Mouse (Mus musculus) layer of hippocampus, postnatal 25 days (tissue): ENCODE measurements around the gene Ccdc141. TPM values are rescaled to one million over a fixed set of nuclear protein-coding genes. Genes with fewer than 3 reads are reported as not detected.

Experiments
- DNase-seq, 2 experiments: peaks; one replicate each; pipeline ENCODE4 v3.0.0; 2022; ENCODE audit warnings: mixed read lengths in 2 of 2, low spot score in 1 of 2; ENCODE audit errors: extremely low spot score in 1 of 2
- microRNA-seq, 2 experiments: library from miRNA; unstranded; fragments of <30 nt; microRNA quantifications; one replicate each; pipeline ENCODE4 v1.2.0; 2021
- total RNA-seq, 2 experiments: library from RNA; stranded (reverse); gene quantifications; 2 replicates each; pipeline ENCODE4 v1.2.3; 2021

The Ccdc141 gene
- total RNA-seq, 2 experiments from 2014 or later, result 19.9 to 24.4 TPM

GRCm38 (mm10) chr2:76984384-76984783, 186.1 kb downstream of the Ccdc141 start:
- DNase-seq, result no peak

DNA sequence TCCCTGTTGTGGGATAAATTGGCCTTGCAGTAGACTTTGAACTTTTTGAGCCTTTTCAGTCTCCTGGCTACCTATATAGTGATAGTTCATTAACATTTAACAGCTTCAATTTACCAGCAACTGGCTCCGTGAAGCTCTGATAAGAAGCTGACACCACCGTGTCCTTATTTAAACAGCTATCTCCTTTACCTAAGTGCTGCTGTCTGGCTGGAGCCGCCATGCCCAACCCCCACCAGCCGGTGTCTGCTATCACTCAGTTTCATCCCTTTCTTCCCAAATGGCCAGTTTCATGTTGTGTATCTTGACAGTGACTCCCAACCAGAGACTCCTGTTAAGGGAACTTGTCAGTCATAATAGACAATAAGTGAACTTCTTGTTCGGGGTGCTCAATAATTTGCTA, 186.8 kb downstream of the Ccdc141 start:
- no peak for DNase-seq

- no peak for DNase-seq
These were observed 187.9 kb downstream of the Ccdc141 start, which contains the start of gene Ttn for GRCm38 (mm10) chr2:76982391-76983145. Gene Ttn, minus strand, starts transcription at chr2:76982547.

DNA sequence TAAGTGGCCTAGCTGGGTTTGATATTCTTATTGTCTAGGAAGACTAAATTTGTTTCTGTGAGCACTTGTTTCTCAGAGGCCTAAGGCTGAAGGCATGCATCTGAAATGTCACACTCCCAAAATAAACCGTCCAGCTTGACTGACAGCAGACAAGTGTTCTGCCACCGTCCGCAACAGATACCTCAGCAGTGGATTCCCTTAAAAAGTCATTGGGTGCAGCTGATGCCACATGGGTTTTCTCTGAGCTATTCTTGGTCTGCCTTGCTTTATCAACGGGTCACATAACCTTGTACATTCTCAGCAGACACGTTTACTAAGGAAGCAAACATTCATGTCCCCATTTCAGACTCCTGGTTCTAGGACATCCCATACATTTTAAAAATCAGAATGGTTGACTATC, 188.7 kb downstream of the Ccdc141 start:
- DNase-seq, result no peak

GRCm38 (mm10) chr2:76980146-76980545, 190.3 kb downstream of the Ccdc141 start:
- DNase-seq, result no peak

DNA sequence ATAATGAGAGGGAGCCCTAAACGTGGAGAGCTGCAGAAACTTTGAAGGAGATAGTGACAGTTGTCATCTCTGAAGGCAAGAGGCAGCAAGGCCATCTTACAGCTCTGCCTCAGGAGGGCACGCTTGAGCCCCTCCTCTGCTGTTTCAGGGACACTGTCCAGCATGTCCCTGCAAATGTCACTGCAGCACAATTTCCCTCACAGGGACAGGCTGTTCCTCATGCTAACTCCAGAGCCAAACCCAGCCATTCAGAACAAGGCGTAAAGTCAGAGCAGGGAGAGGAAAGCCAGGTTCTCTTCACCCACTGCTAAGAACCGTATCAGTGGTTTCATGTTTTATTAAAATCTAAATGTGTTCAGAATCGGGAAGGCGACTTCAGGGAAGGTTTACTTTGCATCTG, 192.8 kb downstream of the Ccdc141 start:
- no peak for DNase-seq

GRCm38 (mm10) chr2:76972051-76972450, 198.4 kb downstream of the Ccdc141 start:
- no peak for DNase-seq

GRCm38 (mm10) chr2:76971069-76971468, 199.4 kb downstream of the Ccdc141 start:
- no peak for DNase-seq

- DNase-seq, result no peak
These were observed 199.8 kb downstream of the Ccdc141 start for GRCm38 (mm10) chr2:76970669-76971068.

- DNase-seq, result no peak
These were observed 200.2 kb downstream of the Ccdc141 start for GRCm38 (mm10) chr2:76970204-76970603.

DNA sequence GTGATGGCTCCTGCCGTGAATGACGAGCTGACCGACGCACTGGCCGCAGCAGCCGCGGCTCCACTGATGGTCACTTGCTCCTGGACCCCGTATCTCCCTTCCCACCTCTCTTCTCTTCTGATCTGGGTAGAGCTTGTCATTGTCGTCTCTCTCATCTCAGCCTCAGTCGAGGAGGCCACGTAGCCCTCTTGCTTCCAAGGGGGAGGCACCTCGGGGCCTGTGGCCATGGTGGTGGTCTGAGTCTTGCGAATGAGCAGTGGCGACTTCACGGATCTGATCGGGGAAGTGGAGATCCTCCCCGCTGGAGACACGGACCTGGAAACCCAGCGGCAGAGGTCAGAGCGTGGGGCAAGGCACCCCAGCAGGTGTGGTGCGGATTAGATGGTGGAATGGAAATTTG, 200.8 kb downstream of the Ccdc141 start:
- no peak for DNase-seq

DNA sequence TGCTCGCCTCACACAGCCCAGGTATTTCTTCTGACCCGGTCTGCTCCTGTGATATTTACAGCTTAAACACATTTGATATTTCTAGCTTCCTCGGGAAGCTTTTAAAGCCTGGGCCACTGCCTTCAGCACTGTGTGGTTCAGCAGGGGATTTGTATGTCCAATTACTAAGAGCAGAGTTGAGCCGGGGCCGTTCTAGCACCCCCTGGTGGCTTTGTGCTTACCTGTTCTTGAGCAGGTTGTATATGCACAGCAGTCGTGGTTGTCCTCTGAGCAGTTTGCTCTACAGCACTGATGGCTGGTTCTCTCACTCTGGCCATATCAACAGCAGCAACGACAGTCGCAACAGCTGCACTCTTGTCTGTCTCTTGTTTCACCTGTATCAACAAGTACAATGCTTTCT, 201.5 kb downstream of the Ccdc141 start:
- DNase-seq, result peak; percentile 59 to 83

DNA sequence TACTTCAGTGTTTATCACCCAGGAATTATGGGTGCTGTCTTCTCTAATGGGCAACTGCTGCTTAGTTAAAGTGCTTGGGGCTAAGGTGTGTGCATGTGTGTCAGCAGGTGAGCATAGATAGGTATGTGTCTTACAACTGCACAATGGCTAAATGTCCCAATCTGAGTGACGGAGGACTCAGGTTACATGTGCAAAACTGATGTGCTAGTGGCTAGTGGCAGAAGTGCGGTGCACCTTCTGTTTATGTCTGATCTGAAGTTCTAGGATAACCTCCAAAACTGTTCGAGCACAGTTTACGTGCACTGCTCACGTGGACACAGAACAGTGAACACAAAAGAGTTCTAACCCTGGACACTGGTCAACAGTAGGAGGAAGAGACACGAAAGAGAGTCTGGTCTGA, 203.9 kb downstream of the Ccdc141 start:
- no peak for DNase-seq

DNA sequence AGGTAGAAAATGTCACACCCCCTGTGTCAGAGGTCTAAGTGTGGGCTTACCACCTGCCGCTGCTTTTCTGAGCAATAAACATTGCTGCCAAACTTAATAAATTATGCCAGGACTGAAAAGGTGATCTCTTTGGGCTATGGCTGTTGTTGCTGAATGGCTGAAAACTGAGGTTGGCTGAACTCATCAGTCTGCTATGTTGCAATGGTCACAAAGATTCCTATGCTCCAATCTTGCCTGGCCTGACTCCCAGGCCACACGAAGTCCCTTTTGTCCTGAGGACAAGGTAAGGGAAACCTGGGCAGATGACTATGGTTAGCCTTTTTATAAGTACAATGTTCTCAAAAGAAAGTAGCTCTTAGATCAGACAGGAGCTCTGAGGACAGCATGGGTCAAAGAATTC, 204.4 kb downstream of the Ccdc141 start:
- DNase-seq, result no peak

GRCm38 (mm10) chr2:76965542-76965941, 204.9 kb downstream of the Ccdc141 start:
- no peak for DNase-seq

GRCm38 (mm10) chr2:76962045-76962432, 208.4 kb downstream of the Ccdc141 start:
- DNase-seq, result no peak

- no peak for DNase-seq
These were observed 208.9 kb downstream of the Ccdc141 start for GRCm38 (mm10) chr2:76961420-76962044.

Small RNA genes within 50 kb of the gene (microRNA-seq; reads per million reads assigned to microRNA genes)
- 0 reads per million in 2 experiments for gene Gm44360

Other genes with a start within 250 kb of the Ccdc141 start
- 1 to 10 TPM; 1.2 to 2.9 TPM for gene Ttn, start 188.1 kb downstream of the Ccdc141 start, total RNA-seq
- gene Sestd1, start 110.0 kb upstream of the Ccdc141 start, total RNA-seq, result 10 to 100 TPM; 37.3 to 45.0 TPM